Mouse (Mus musculus) kidney, adult 2 months (tissue): ENCODE measurements around the gene Krt28. TPM values are rescaled to one million over a fixed set of nuclear protein-coding genes. Genes with fewer than 3 reads are reported as not detected.

Experiments used
- DNase-seq: peaks from one replicate; pipeline ENCODE4 v3.0.0; 2021
- H3K27ac ChIP-seq: fragments of 200-500 bp; 2 replicates; pipeline ENCODE4 v1.5.1; 2012; ENCODE audit warnings: low read depth, low read length, control low read depth, inconsistent platforms; ENCODE audit not compliant: insufficient read depth
- H3K27me3 ChIP-seq: fragments of 200-500 bp; replicated peaks from 2 replicates; pipeline ENCODE4 v1.6.1; 2012; ENCODE audit warnings: mild to moderate bottlenecking, moderate library complexity, low read length, inconsistent platforms; ENCODE audit not compliant: control insufficient read depth, insufficient read depth
- H3K36me3 ChIP-seq: fragments of 200-500 bp; 2 replicates; pipeline ENCODE4 v1.6.1; 2012; ENCODE audit warnings: mild to moderate bottlenecking, moderate library complexity, low read length, inconsistent platforms; ENCODE audit not compliant: control insufficient read depth, insufficient read depth
- H3K4me1 ChIP-seq: fragments of 200-500 bp; 2 replicates; pipeline ENCODE4 v1.6.1; 2011; ENCODE audit warnings: low read length; ENCODE audit not compliant: control insufficient read depth, insufficient read depth
- H3K4me3 ChIP-seq: fragments of 200-500 bp; 2 replicates; pipeline ENCODE4 v1.5.1; 2011; ENCODE audit warnings: mild to moderate bottlenecking, low read depth, low read length, control low read depth; ENCODE audit not compliant: insufficient read depth
- CTCF ChIP-seq: fragments of 200-500 bp; conservative IDR thresholded peaks from 2 replicates; pipeline ENCODE4 v1.5.1; 2011; ENCODE audit warnings: low read depth, mild to moderate bottlenecking, control low read depth, low read length, moderate library complexity, mixed read lengths; ENCODE audit not compliant: insufficient read depth, insufficient read length
- POLR2A ChIP-seq: fragments of 200-500 bp; IDR thresholded peaks from one replicate; pipeline ENCODE4 v1.6.1; 2011; ENCODE audit warnings: low read depth, low read length, control low read depth
- WGBS: fragments of 180-500 bp; shearing (Covaris S2); methylation state at CpG from one replicate; pipeline ENCODE4 v1.1.7; 2018; 5-methylcytosine and 5-hydroxymethylcytosine counted together
- polyA plus RNA-seq: library from polyadenylated mRNA; depleted of rRNA; stranded (reverse); fragments of >200 nt; gene quantifications from 2 replicates; pipeline ENCODE4 v1.2.3, GENCODE M21; 2012; rRNA removed

Gene Krt28
- polyA plus RNA-seq, 1 experiment, result not detected

- Histone ChIP-seq H3K27me3 (no peaks in the 10 kb centered on the region), H3K36me3 (no peaks in the 10 kb centered on the region), H3K4me3 (no peak overlapping the region), H3K4me1 (no peaks in the 10 kb centered on the region), H3K27ac (no peak overlapping the region)
- TF ChIP-seq POLR2A (no peak), CTCF (no peak)
- WGBS, result 83% methylated on average over 14 of the region's 14 CpGs
- DNase-seq, result no peak
These were observed 53.6 kb downstream of the Krt28 start for GRCm38 (mm10) chr11:99321094-99321493.

DNA sequence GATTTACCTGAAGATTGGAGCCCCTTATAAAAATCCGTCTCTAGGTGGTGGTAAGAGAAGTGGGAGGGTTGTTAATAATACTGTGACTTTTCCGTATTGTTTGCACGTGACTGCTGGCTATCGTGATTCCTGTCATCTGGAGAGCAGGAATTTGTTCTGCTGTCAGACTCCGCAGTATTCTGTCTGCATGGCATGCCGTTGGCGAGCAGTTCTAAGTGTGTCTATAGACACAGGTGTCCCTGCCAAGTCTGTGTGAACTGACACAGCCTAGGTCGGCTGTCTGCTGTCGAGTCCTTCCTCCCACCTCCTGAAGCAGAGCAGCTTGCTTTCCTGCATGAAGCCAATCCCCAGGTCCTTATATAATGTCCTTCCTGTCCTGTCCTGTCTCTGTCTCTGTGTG is 55.6 kb downstream of the Krt28 start:
- Histone ChIP-seq H3K4me1 (0 out of 2 replicates have a peak, but pooled peaks cover 2% of the 10 kb centered on the region), H3K27ac (no peak overlapping the region), H3K4me3 (no peak overlapping the region), H3K27me3 (no peaks in the 10 kb centered on the region), H3K36me3 (no peaks in the 10 kb centered on the region)
- TF ChIP-seq CTCF, result no peak
- TF ChIP-seq POLR2A, result no peak
- WGBS, result 53% methylated on average over 9 of the region's 9 CpGs
- no peak for DNase-seq

DNA sequence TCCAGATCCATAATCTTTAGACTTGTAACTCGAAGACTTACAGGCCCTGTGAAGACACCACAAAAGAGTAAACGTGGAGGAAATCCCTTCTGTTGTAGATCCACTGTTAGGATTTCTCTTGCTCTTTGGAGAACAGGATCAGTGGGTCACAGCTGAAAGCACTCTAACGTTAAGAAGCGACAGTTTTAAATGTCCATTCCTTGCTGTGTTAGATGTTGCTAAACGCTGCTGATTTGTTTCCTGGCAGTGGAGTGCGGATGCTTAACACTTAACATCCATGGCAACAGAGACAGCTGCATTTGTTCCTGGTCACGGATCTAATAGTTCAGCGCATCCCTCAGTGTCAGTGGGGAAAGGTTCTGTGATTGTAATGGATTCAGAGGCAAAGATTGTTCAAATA is 58.2 kb downstream of the Krt28 start:
- Histone ChIP-seq H3K27ac (no peak overlapping the region), H3K4me1 (peaks cover 2% of the 10 kb centered on the region; the same call in 1 of the 2 replicates), H3K27me3 (no peaks in the 10 kb centered on the region), H3K4me3 (no peak overlapping the region), H3K36me3 (no peaks in the 10 kb centered on the region)
- 49% methylated on average over 8 of the region's 8 CpGs for WGBS
- no peak for TF ChIP-seq CTCF
- TF ChIP-seq POLR2A, result no peak
- no peak for DNase-seq

Other genes starting within 250 kb of the Krt28 start
- 1.1 and 11.2 TPM in 2 replicates for gene Ccr7, start 219.8 kb downstream of the Krt28 start, polyA plus RNA-seq
- gene Smarce1, start 143.9 kb downstream of the Krt28 start, polyA plus RNA-seq, result 16.6 and 18.6 TPM in 2 replicates
- gene Krt222, start 130.8 kb downstream of the Krt28 start, polyA plus RNA-seq, result 0.42 and 0.47 TPM in 2 replicates
- gene Krt24, start 89.6 kb downstream of the Krt28 start, polyA plus RNA-seq, result not detected in 2 replicates
- gene Krt25, start 52.0 kb downstream of the Krt28 start, polyA plus RNA-seq, result 0.03 TPM in 1 of 2 replicates, not detected in the other
- not detected in 2 replicates for gene Krt26, start 36.9 kb downstream of the Krt28 start, polyA plus RNA-seq
- gene Krt27, start 23.8 kb downstream of the Krt28 start, polyA plus RNA-seq, result not detected in 2 replicates
- 2.4 and 3.1 TPM in 2 replicates for gene Krt10, start 14.5 kb upstream of the Krt28 start, polyA plus RNA-seq
- gene Krt12, start 47.4 kb upstream of the Krt28 start, polyA plus RNA-seq, result not detected in 2 replicates
- gene Krt20, start 63.2 kb upstream of the Krt28 start, polyA plus RNA-seq, result 0.13 and 0.23 TPM in 2 replicates
- 2.7 and 3.5 TPM in 2 replicates for gene Krt23, start 118.2 kb upstream of the Krt28 start, polyA plus RNA-seq
- gene Krt39, start 146.4 kb upstream of the Krt28 start, polyA plus RNA-seq, result not detected in 2 replicates
- gene Krt40, start 168.3 kb upstream of the Krt28 start, polyA plus RNA-seq, result not detected in 2 replicates
- gene Krtap3-3, start 176.0 kb upstream of the Krt28 start, polyA plus RNA-seq, result not detected in 2 replicates
- gene Krtap3-2, start 181.9 kb upstream of the Krt28 start, polyA plus RNA-seq, result not detected in 2 replicates
- gene Gm11939, start 184.6 kb upstream of the Krt28 start, polyA plus RNA-seq, result not detected in 2 replicates
- gene Krtap3-1, start 191.7 kb upstream of the Krt28 start, polyA plus RNA-seq, result not detected in 2 replicates
- not detected in 2 replicates for gene Krtap1-5, start 206.1 kb upstream of the Krt28 start, polyA plus RNA-seq
- not detected in 2 replicates for gene Krtap1-4, start 208.8 kb upstream of the Krt28 start, polyA plus RNA-seq
- gene Krtap1-3, start 216.4 kb upstream of the Krt28 start, polyA plus RNA-seq, result not detected in 2 replicates
- gene Krtap9-3, start 223.2 kb upstream of the Krt28 start, polyA plus RNA-seq, result not detected in 2 replicates
- gene Gm11938, start 228.4 kb upstream of the Krt28 start, polyA plus RNA-seq, result not detected in 2 replicates
- not detected in 2 replicates for gene Gm11937, start 235.3 kb upstream of the Krt28 start, polyA plus RNA-seq
- gene Krtap2-4, start 239.9 kb upstream of the Krt28 start, polyA plus RNA-seq, result not detected in 2 replicates
- gene Gm11562, start 245.5 kb upstream of the Krt28 start, polyA plus RNA-seq, result not detected in 2 replicates